Mouse (Mus musculus) left cerebral cortex, adult 9 months (tissue): ENCODE data around the gene Ikzf3.

Experiments
- DNase-seq, 2 experiments: peaks; one replicate each; pipeline ENCODE4 v3.0.0; 2022; ENCODE audit warnings: low spot score in 2 of 2

Gene Ikzf3

GRCm38 (mm10) chr11:98568326-98568725 is 22.5 kb upstream of the Ikzf3 start:
- no peak for DNase-seq

GRCm38 (mm10) chr11:98563921-98564414 is 18.1 kb upstream of the Ikzf3 start:
- no peak for DNase-seq

GRCm38 (mm10) chr11:98563025-98563424 is 17.2 kb upstream of the Ikzf3 start:
- no peak for DNase-seq

- DNase-seq, result no peak
Measured at GRCm38 (mm10) chr11:98560942-98561341, 15.1 kb upstream of the Ikzf3 start.

- DNase-seq, result no peak
Measured at GRCm38 (mm10) chr11:98555124-98555700, 9.4 kb upstream of the Ikzf3 start.

GRCm38 (mm10) chr11:98553966-98554365 is 8.1 kb upstream of the Ikzf3 start:
- DNase-seq, result no peak

GRCm38 (mm10) chr11:98550975-98551828 is 5.4 kb upstream of the Ikzf3 start, which contains the start of gene Zpbp2:
Gene Zpbp2 (plus strand): TSS chr11:98551097.
- peak; percentile 62 to 88 for DNase-seq

- DNase-seq, result no peak
Measured at GRCm38 (mm10) chr11:98550311-98550974, 4.6 kb upstream of the Ikzf3 start.

GRCm38 (mm10) chr11:98549363-98549762 is 3.5 kb upstream of the Ikzf3 start:
- DNase-seq, result no peak

GRCm38 (mm10) chr11:98547308-98547693 is 1.5 kb upstream of the Ikzf3 start:
- DNase-seq, result no peak

GRCm38 (mm10) chr11:98546529-98547307 is 887 bp upstream of the Ikzf3 start:
- DNase-seq, result no peak

GRCm38 (mm10) chr11:98544890-98545677 is 747 bp downstream of the Ikzf3 start:
- DNase-seq, result no peak

- no peak for DNase-seq
Measured at GRCm38 (mm10) chr11:98543414-98543813, 2.4 kb downstream of the Ikzf3 start.

- DNase-seq, result no peak
Measured at GRCm38 (mm10) chr11:98542553-98542952, 3.3 kb downstream of the Ikzf3 start.

- DNase-seq, result no peak
Measured at GRCm38 (mm10) chr11:98540319-98540718, 5.5 kb downstream of the Ikzf3 start.

GRCm38 (mm10) chr11:98537480-98538034 is 8.3 kb downstream of the Ikzf3 start:
- DNase-seq, result no peak

GRCm38 (mm10) chr11:98526824-98527461 is 18.9 kb downstream of the Ikzf3 start:
- no peak for DNase-seq

GRCm38 (mm10) chr11:98525140-98525539 is 20.7 kb downstream of the Ikzf3 start:
- DNase-seq, result no peak

- DNase-seq, result no peak
Measured at GRCm38 (mm10) chr11:98520468-98520867, 25.4 kb downstream of the Ikzf3 start.

- no peak for DNase-seq
Measured at GRCm38 (mm10) chr11:98513356-98513936, 32.4 kb downstream of the Ikzf3 start.
